Mouse (Mus musculus) olfactory bulb, adult 2 months (tissue): ENCODE results near the gene F2.

Experiments
- CTCF ChIP-seq: fragments of 200-500 bp; IDR thresholded peaks from 2 replicates; pipeline ENCODE4 v1.5.1; 2012; ENCODE audit warnings: low read depth, mild to moderate bottlenecking, low read length, moderate library complexity; ENCODE audit not compliant: insufficient read depth
- POLR2A ChIP-seq: fragments of 200-500 bp; IDR thresholded peaks from 2 replicates; pipeline ENCODE4 v1.6.1; 2012; ENCODE audit warnings: mild to moderate bottlenecking, low read depth, low read length, moderate library complexity; ENCODE audit not compliant: insufficient read depth

GRCm38 (mm10) chr2:91600475-91600874 is 35.7 kb downstream of the F2 start:
- no peak for TF ChIP-seq CTCF
- TF ChIP-seq POLR2A = no peak
